Mouse (Mus musculus) neural tube, embryonic 14.5 days (tissue): ENCODE data around the gene Aagab. TPM values are rescaled to one million over a fixed set of nuclear protein-coding genes. Genes with fewer than 3 reads are reported as not detected.
A peak's percentile ranks its signal among the peaks of the same experiment; 100 is the strongest.

Experiments used
- ATAC-seq: fragments of 200-750 bp; cut with Nextera tagmentation; 2 replicates; pipeline ENCODE4 v1.8.0; 2017; ENCODE audit warnings: low read depth, mild to moderate bottlenecking, moderate TSS enrichment, moderate library complexity
- H3K27ac ChIP-seq: fragments of 300-500 bp; sonication (generic); 2 replicates; pipeline ENCODE4 v1.5.1; 2014; ENCODE audit warnings: low read depth, mild to moderate bottlenecking, control low read depth, low read length, moderate library complexity, mixed read lengths
- H3K27me3 ChIP-seq: fragments of 300-500 bp; sonication (generic); 2 replicates; pipeline ENCODE4 v1.6.1; 2014; ENCODE audit warnings: low read length; ENCODE audit not compliant: control insufficient read depth, insufficient read depth
- H3K36me3 ChIP-seq: fragments of 300-500 bp; sonication (generic); 2 replicates; pipeline ENCODE4 v1.6.1; 2014; ENCODE audit warnings: low read length, mixed read lengths; ENCODE audit not compliant: control insufficient read depth, insufficient read depth
- H3K4me1 ChIP-seq: fragments of 300-500 bp; sonication (generic); 2 replicates; pipeline ENCODE4 v1.6.1; 2014; ENCODE audit warnings: low read length; ENCODE audit not compliant: control insufficient read depth, insufficient read depth
- H3K4me2 ChIP-seq: fragments of 300-500 bp; sonication (generic); 2 replicates; pipeline ENCODE4 v1.6.1; 2014; ENCODE audit warnings: mild to moderate bottlenecking, low read depth, low read length, control low read depth
- H3K4me3 ChIP-seq: fragments of 300-500 bp; sonication (generic); 2 replicates; pipeline ENCODE4 v1.5.1; 2014; ENCODE audit warnings: low read depth, low read length, control low read depth, mixed read lengths
- H3K9ac ChIP-seq: fragments of 300-500 bp; sonication (generic); replicated peaks from 2 replicates; pipeline ENCODE4 v1.6.1; 2014; ENCODE audit warnings: low read depth, mild to moderate bottlenecking, control low read depth, low read length, mixed read lengths
- H3K9me3 ChIP-seq: fragments of 300-500 bp; sonication (generic); 2 replicates; pipeline ENCODE4 v1.6.1; 2016; ENCODE audit warnings: low read length; ENCODE audit not compliant: control insufficient read depth
- WGBS: fragments of 180-500 bp; shearing (Covaris S2); extraction: QIAGEN DNeasy Blood & Tissue Kit; methylation state at CpG from one replicate; pipeline ENCODE4 v1.1.7; 2014; 5-methylcytosine and 5-hydroxymethylcytosine counted together
- polyA plus RNA-seq: library from polyadenylated mRNA; unstranded; fragments of >200 nt; fragmentation: Nextera tagmentation; extraction: Ambion mirVana; gene quantifications from 2 replicates; pipeline ENCODE4 v1.2.1, GENCODE M21; 2014

Gene Aagab
- polyA plus RNA-seq, result 51.6 and 65.0 TPM in 2 replicates

DNA sequence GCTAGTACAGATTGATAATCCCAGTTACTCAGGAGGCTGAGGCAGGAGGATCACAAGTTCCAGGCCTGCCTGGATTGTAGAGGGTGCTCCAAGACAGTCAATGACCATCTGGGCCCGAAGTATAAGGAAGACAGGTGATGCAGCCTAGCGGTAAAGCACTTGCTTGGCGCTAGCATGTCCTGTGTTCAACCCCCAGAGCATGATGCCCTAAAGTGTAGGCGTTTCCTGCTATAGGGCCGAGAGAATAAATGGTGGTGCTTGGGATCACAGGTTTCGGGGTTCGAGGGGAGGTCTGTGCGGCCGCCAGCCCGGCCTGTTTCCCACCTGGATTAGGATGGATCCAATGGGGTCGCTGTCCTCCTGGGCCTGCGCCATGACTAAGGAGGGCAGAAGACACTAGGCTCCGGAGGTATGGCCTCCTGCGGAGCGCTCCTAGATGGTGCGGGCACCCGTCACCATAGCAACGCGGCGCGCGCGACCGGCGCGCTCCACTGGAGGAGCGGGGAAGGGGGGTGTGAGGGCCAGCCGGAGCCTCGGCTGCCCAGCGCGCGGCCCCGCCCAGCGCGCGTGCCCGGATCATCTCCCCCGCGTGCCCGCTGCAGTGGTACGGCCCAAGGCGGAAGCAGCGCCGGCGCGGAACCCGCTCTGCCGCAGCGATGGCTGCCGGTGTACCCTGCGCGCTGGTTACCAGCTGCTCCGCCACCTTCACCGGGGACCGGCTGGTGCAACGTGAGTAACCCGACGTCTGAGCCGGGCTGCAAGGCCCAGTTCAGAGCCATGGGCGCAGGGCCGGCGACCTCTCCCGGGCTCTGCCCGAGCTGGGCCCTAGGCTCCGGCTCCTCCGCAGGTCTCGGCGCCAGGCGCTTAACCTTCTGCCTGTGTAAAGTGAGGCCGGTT lies at the start of gene Aagab, which contains the start of gene Iqch:
Gene Aagab (plus strand): TSS at position 618 of the 897 bp plus-strand sequence.
Gene Iqch (minus strand): TSS at position 451 of the 897 bp plus-strand sequence.
- H3K9me3 ChIP-seq, result no peaks in the 10 kb centered on the region
- peak within 1 kb of the TSS; percentile 54 for H3K4me2 ChIP-seq
- peak; percentile 99 for ATAC-seq
- no peaks in the 10 kb centered on the region for H3K27me3 ChIP-seq
- H3K27ac ChIP-seq, result peak within 1 kb of the TSS; percentile 73
- 1% methylated on average over 58 of the region's 70 CpGs for WGBS
- peak within 1 kb of the TSS; percentile 77 for H3K4me3 ChIP-seq
- H3K9ac ChIP-seq, result peak within 1 kb of the TSS; percentile 65
- H3K4me1 ChIP-seq, result peaks cover 9% of the 10 kb centered on the region; the same call in 1 of the 2 replicates
- no peaks in the 10 kb centered on the region for H3K36me3 ChIP-seq

DNA sequence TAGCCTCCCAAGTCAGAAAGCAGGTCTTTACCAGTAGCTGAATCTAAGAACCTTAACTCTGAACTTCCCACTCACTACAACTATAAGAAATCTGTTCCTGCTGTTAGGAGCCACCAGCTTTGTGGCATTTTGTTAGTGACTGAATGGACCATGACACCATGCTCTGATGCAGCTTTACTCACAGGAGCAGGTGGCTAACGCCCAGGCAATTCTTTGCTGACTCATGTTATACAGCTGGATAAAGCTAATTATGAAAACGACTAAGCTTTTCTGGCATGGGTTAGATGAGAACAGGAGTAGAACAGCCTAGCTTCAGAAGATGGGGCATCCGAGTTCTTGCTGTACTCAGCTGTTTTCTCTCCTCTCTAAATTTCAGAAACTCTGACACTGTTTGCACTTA lies 48.8 kb upstream of the Aagab start:
- Histone ChIP-seq H3K9ac (no peak overlapping the region), H3K9me3 (no peaks in the 10 kb centered on the region), H3K4me1 (no peaks in the 10 kb centered on the region), H3K4me3 (no peak overlapping the region), H3K36me3 (no peaks in the 10 kb centered on the region), H3K27ac (no peak overlapping the region), H3K4me2 (no peak overlapping the region), H3K27me3 (no peaks in the 10 kb centered on the region)
- ATAC-seq, result no peak
- 76% methylated on average over 3 of the region's 3 CpGs for WGBS

DNA sequence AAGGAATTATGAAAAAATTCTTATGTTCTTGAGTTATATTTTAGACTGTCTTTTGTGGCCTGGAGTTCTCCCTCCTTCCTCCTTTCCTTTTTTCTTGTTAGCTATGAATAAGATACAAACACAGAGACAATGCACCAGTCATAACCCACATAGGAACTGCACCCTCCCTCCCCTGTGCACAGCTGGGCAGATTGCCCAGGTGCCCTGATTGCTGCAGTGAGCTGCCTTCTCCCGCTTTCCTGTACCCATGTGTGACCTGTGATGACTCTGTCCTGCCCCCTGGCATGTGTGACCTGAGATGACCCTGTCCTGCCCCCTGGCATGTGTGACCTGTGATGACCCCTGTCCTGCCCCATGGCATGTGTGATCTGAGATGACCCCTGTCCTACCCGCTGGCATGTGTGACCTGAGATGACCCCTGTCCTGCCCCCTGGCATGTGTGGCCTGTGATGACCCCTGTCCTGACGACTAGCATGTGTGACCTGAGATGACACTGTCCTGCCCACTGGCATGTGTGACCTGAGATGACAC lies 46.9 kb upstream of the Aagab start:
- no peak for ATAC-seq
- no peak overlapping the region for H3K4me3 ChIP-seq
- 60% methylated on average over 3 of the region's 3 CpGs for WGBS

DNA sequence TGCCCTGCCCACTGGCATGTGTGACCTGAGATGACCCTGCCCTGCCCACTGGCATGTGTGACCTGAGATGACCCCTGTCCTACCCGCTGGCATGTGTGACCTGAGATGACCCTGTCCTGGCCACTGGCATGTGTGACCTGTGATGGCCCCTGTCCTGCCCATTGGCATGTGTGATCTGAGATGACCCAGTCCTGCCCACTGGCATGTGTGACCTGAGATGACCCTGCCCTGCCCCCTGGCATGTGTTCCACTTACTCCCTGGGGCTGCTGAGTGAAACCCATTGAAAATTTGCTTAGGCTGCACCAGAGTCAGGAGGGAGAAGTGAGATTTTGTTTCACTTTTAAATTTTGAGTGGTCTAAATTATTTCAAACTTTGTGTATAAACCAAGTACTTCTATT lies 46.1 kb upstream of the Aagab start:
- Histone ChIP-seq H3K9ac (no peak overlapping the region), H3K4me2 (no peak overlapping the region), H3K4me1 (no peaks in the 10 kb centered on the region), H3K27ac (no peak overlapping the region), H3K4me3 (no peak overlapping the region), H3K36me3 (no peaks in the 10 kb centered on the region), H3K27me3 (no peaks in the 10 kb centered on the region), H3K9me3 (no peaks in the 10 kb centered on the region)
- ATAC-seq, result no peak
- WGBS, result 96% methylated on average over 1 of the region's 1 CpGs

More for the DNA sequence above, 46.9 kb upstream of the Aagab start:
- Histone ChIP-seq H3K4me1 (no peaks in the 10 kb centered on the region), H3K4me2 (no peak overlapping the region), H3K36me3 (no peaks in the 10 kb centered on the region), H3K9ac (no peak overlapping the region), H3K9me3 (no peaks in the 10 kb centered on the region), H3K27ac (no peak overlapping the region), H3K27me3 (no peaks in the 10 kb centered on the region)

DNA sequence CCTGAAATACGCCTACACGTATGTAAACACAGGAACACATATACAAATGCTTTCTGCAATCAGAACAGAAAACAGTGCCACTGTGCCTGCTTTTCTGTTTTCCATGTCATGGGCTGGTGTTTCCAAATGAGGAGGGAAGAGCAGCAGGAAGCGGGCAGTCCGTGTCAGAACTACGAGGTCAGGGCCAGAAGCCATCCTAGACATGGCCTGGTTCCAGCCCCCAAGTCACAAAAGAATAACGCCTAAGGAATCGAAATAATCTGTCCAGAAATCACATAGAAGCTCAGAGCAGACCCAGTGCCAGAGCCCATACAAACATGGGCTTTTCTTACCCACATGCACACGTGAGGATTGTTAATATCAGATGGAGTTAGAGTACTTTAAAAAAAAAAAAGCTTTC lies 45.5 kb upstream of the Aagab start:
- no peak overlapping the region for H3K4me3 ChIP-seq
- no peak overlapping the region for H3K27ac ChIP-seq
- H3K36me3 ChIP-seq, result no peaks in the 10 kb centered on the region
- no peak for ATAC-seq
- no peaks in the 10 kb centered on the region for H3K9me3 ChIP-seq
- no peaks in the 10 kb centered on the region for H3K4me1 ChIP-seq
- no peak overlapping the region for H3K4me2 ChIP-seq
- H3K9ac ChIP-seq, result no peak overlapping the region
- no peaks in the 10 kb centered on the region for H3K27me3 ChIP-seq
- 90% methylated on average over 8 of the region's 8 CpGs for WGBS

DNA sequence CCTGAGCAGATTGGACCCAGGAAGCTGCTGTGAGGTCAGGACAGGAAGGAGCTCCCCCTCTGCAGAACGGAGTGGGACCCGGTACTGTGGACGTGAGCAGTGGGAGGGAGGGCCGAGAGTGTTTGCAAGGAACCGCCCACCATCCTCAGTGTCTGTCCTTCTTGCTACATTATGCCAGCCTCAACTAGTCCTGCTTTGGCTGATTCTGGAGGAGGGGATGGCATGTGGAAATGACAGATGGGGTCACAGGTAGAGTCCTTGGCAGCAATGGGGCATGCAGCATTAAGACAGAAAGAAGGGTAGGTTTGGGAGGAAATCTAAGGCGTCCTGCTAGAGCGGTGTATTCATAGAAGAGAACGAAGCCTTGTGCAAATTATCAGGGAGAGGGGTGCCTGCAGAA lies 40.5 kb upstream of the Aagab start:
- Histone ChIP-seq H3K27me3 (no peaks in the 10 kb centered on the region), H3K4me3 (no peak overlapping the region), H3K9ac (no peak overlapping the region), H3K4me1 (no peaks in the 10 kb centered on the region), H3K9me3 (no peaks in the 10 kb centered on the region), H3K4me2 (no peak overlapping the region), H3K27ac (no peak overlapping the region), H3K36me3 (no peaks in the 10 kb centered on the region)
- no peak for ATAC-seq
- WGBS, result 62% methylated on average over 8 of the region's 8 CpGs

DNA sequence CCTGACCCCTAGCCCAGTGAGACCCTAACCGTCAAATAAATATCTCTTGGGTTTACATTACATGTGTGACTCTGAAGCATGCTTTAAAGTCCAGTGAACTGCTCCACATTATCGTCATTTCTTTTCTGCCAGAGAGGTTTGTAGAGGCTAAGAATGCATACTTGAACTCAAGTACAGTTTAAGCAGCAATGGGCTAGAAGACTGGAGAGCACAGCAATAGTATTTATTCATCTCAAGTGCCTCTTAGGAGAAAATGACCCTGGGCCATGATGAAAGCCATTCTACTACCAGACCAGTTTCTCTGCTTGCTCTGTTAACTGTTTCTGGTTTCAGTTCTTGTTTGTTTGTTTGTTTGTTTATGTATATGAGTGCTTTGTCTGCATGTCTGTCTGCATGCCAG lies 39.0 kb upstream of the Aagab start:
- no peak overlapping the region for H3K4me3 ChIP-seq
- no peak overlapping the region for H3K9ac ChIP-seq
- ATAC-seq, result no peak
- H3K9me3 ChIP-seq, result no peaks in the 10 kb centered on the region
- H3K36me3 ChIP-seq, result no peaks in the 10 kb centered on the region
- H3K27ac ChIP-seq, result no peak overlapping the region
- WGBS, result 89% methylated on average over 2 of the region's 2 CpGs
- H3K4me1 ChIP-seq, result peaks cover 7% of the 10 kb centered on the region; the same call in 1 of the 2 replicates
- H3K27me3 ChIP-seq, result no peaks in the 10 kb centered on the region
- no peak overlapping the region for H3K4me2 ChIP-seq

DNA sequence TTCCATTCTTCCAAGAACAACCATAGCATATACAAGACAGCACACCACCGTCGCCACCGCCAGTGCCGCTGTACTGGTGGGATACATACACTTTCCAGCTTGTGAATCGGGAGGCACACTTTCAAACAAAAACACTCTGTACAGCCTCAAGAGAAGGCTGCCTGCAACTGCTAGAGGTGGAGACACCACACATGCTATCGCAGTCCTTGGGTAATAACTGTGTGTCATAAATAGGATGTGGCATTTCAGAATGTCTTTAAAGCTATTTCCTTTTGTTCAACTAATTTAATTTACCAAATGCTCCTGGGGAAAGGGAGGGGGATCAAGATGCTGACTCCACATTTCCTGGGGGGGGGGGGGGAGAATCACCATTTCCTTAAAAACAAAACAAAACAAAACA lies 34.1 kb upstream of the Aagab start:
- peak overlapping the region; percentile 3; the same call in 1 of the 2 replicates for H3K27ac ChIP-seq
- WGBS, result 48% methylated on average over 6 of the region's 6 CpGs

DNA sequence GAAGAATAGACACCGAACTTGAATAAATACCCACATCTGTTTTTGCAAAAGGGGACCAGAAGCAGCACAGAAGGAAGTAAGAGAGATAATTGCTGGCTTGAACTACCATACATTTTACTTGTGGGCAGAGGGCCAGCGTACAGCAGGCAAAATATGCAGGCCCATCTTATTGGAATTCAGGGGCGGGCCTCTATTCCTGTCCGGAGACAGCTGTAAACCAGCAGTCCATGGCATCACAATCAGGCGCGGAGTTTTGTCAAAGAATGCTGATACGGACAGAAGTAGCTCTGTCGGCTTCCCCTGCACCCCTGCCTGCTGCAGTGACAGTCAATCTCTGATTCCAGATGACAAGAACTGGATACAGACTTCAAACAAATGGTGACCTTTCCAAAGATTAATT lies 33.7 kb upstream of the Aagab start:
- no peak for ATAC-seq
- peak overlapping the region; percentile 9; the same call in 1 of the 2 replicates for H3K4me2 ChIP-seq

More for the DNA sequence above, 34.1 kb upstream of the Aagab start:
- no peaks in the 10 kb centered on the region for H3K36me3 ChIP-seq
- no peak overlapping the region for H3K4me3 ChIP-seq
- H3K9ac ChIP-seq, result no peak overlapping the region
- no peak overlapping the region for H3K4me2 ChIP-seq
- no peaks in the 10 kb centered on the region for H3K9me3 ChIP-seq
- no peaks in the 10 kb centered on the region for H3K27me3 ChIP-seq
- H3K4me1 ChIP-seq, result peaks cover 13% of the 10 kb centered on the region
- no peak for ATAC-seq

More for the DNA sequence above, 33.7 kb upstream of the Aagab start:
- Histone ChIP-seq H3K27ac (no peak overlapping the region), H3K36me3 (no peaks in the 10 kb centered on the region), H3K9ac (no peak overlapping the region), H3K9me3 (no peaks in the 10 kb centered on the region), H3K4me3 (no peak overlapping the region), H3K4me1 (peaks cover 13% of the 10 kb centered on the region), H3K27me3 (no peaks in the 10 kb centered on the region)
- WGBS, result 16% methylated on average over 8 of the region's 8 CpGs
